Mouse (Mus musculus) cerebellum, adult 9-11 months (tissue): ENCODE measurements around the gene Epp13.
"Not testable (repeated sequence)": the region's sequence is repeated elsewhere in the genome, so short reads cannot be mapped to it uniquely, and the experiment has no call there.

Experiments
- DNase-seq: peaks from one replicate; pipeline ENCODE4 v3.0.0; 2022

Gene Epp13

DNA sequence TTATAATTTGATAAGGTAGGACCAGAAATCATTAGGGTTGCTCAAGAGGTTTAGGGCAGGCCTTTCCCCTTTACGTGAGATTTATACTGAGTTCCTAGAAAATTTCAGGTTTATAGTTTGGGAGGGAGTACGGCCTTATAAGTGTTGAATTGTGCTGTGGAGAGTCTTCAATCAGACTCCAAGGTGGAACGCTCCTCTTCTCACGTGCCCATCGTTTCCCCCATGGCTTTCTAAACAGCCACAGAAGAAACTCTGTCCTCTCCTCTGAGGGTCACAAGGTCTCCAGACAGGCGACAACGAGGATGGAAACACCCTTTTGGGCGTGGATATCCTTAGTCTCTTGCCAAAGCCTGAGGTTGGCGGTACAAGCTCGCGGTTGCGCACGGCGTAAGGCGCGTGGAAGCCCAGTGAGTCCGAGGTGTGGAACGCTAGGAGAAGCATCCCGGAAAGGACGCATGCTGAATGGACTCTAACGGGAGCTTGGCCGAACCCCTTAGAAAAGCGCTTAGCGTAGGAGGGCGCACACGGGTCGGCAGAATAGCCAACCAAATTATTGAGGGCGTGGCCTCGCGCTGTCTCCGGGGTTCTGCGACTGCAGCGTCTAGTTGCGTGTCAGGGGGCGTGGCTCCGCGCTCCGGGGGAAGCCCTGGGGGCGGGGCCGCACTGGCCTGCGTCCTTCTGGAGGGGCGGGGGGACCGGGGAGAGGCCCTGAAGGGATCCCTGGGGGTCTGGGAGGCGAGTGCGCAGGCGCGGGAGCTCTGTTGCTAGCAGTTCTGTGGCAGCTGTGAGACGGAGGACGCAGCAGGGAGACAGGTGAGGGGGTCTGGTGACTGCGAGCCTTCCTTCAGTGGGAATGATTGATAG is 33.6 kb downstream of the Epp13 start, which contains the start of gene Zfp667:
Zfp667 (plus strand) TSS at position 738 of the 864 bp plus-strand sequence.
- peak; percentile 97 for DNase-seq

DNA sequence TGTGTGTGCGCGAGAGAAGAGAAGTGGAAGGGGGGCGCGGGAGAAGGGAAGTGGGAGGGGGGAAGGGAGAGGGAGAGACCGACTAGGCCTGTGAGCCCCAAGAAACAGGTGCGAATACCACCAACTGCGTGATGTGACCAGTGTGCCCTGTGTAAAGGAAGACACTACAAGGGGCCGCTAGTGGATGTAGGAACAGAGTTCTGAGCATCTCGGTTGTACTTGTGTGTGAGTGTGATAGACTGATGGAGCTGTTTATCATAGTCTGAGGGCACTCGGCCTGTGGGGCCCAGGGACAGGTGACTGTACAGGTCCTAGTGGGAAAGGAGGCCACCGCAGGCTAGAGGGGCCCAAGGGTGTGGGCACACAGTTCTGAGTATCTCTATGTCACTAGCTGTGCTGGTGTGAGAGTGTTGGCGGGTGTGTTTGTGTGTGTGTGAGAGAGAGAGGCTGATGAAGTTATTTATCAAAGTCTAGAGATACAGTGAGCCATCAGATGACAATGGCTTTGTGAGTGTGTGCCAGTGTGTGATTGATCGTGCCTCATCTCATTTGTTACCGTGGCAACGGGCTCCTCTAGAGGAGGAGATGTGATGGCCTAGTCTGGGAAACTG is 34.5 kb downstream of the Epp13 start:
- DNase-seq, result peak; percentile 66

DNA sequence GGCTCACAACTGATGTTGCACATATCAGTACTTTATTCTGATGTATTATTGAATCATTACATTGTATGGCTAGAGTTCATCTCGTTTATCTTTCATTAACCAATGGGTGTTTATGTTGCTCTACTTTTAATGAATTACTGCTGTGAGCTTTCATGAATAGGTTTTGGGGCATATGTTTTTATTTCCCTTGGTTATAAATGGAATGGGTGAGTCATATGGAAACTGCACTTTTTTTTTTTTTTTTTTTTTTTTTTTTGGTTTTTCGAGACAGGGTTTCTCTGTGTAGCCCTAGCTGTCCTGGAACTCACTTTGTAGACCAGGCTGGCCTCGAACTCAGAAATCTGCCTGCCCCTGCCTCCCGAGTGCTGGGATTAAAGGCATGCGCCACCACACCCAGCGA is 38.6 kb downstream of the Epp13 start:
- not testable (repeated sequence) for DNase-seq

DNA sequence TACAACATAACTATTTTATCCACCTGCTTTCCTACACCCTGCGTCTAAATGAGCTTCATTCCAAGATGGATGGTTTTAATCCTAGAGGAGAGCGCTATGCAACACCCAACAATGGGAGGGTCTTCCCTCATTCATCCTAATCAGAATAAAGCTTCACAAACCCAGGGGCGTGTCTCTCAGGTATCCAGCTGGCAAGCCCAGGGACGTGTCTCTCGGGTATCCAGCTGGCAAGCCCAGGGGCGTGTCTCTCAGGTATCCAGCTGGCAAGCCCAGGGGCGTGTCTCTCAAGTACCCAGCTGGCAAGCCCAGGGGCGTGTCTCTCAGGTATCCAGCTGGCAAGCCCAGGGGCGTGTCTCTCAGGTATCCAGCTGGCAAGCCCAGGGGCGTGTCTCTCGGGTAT is 48.3 kb downstream of the Epp13 start:
- DNase-seq, result not testable (repeated sequence)

DNA sequence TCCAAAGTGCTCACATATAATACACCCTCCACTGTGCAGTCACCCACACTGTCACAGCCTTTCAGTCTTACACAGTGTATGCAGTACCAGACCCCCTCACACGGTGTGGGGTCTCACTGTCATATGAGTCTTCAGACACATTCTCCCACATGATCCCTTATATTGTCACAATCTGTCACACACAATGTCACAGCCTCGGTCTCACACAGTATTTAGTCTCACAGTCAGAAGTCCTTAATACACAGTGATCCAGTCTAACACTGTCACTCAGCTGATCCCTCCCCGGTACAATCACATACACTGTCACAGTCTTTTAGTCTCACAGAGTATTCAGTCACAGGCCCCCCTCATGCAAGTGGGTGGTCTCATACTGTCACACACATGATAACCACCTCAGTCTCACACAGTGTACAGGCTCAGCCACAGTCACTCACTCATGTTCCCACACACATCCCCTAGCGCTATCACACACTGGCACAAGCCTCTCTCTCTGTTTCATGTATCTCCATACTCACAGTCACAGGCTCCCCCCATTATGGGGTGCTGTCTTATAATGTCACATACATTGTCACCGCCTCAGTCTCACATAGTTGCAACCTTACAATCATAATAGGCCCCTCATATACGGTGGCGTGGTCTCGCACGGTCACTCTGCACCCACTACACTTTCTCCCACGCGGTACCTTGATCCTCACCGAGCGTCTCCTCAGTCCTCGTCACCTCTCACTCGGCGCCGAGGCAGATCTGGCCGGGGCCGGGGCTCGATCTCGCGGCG is 78.1 kb downstream of the Epp13 start:
- no peak for DNase-seq

DNA sequence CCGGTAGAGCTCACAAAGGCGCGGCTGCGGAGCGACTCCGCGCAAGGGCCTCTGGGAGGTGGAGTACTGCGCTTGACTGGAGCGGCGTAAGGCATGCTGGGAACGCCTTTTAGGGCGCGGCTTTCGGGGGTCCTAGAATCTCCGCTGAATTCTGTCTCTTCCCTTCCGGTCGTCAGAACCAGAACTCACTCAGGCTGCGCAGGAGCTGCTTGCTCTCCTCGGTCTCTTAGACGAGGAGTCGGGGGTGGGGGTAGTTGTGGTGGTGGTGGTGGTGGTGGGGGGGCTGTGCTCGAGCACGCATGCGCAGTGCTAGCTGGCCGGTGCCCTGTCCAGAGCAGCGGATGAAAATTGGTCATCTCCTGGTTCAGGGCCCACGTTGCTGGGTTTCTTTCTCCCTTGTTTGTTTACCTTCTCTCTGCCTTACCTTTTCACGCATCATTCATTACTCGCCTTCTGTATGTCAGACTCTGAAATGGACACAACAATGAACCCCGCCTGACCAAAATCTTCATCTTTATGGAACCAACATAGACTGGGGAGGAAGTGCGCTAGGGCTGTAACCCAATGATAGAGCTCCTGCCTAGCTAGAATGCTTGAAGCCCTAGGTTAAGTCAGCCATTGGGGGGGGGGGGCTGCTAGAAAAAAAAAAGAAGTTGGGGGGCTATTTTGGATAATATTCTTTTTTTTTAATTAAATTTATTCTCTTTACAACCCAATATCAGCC is 78.9 kb downstream of the Epp13 start, which contains the start of gene Zfp583:
Zfp583 (minus strand) TSS at position 53 of the 724 bp plus-strand sequence.
- peak; percentile 91 for DNase-seq
